Mouse (Mus musculus): ENCODE measurements at regions not wholly inside any gene's neighbourhood (a gene's known extent, or its start where the extent isn't known, plus 50 kb on each side); places are given as distances from the start of the nearest gene placed in this dataset.

GRCm38 (mm10) chr7:40362719-40363118, 535.4 kb upstream of the Vstm2b start:
- WGBS, result 2% methylated on average over 2 of the region's 2 CpGs
- Histone ChIP-seq H3K36me3 (ENCODE audit: control insufficient read depth, insufficient read depth, low read length) (no peaks in the 10 kb centered on the region), H3K4me2 (ENCODE audit: low read length) (no peak overlapping the region), H3K4me3 (ENCODE audit: low read depth, low read length) (no peak overlapping the region), H3K27ac (ENCODE audit: low read length) (no peak overlapping the region), H3K4me1 (ENCODE audit: control insufficient read depth, insufficient read depth, low read length) (no peaks in the 10 kb centered on the region), H3K27me3 (ENCODE audit: control insufficient read depth, insufficient read depth, low read depth, low read length) (no peaks in the 10 kb centered on the region), H3K9me3 (replicated peaks; ENCODE audit: control insufficient read depth, low read length, poor library complexity, severe bottlenecking) (no peaks in the 10 kb centered on the region), H3K9ac (ENCODE audit: low read depth, low read length) (no peak overlapping the region)
- no peak for ATAC-seq

GRCm38 (mm10) chr7:40372713-40373112, 525.4 kb upstream of the Vstm2b start:
- Histone ChIP-seq H3K27me3 (ENCODE audit: control insufficient read depth, insufficient read depth, low read depth, low read length) (no peaks in the 10 kb centered on the region), H3K9me3 (replicated peaks; ENCODE audit: control insufficient read depth, low read length, poor library complexity, severe bottlenecking) (no peaks in the 10 kb centered on the region), H3K4me3 (ENCODE audit: low read depth, low read length) (no peak overlapping the region), H3K4me1 (ENCODE audit: control insufficient read depth, insufficient read depth, low read length) (no peaks in the 10 kb centered on the region), H3K36me3 (ENCODE audit: control insufficient read depth, insufficient read depth, low read length) (no peaks in the 10 kb centered on the region), H3K9ac (ENCODE audit: low read depth, low read length) (no peak overlapping the region), H3K27ac (ENCODE audit: low read length) (no peak overlapping the region), H3K4me2 (ENCODE audit: low read length) (no peak overlapping the region)
- no peak for ATAC-seq
- 83% methylated on average over 2 of the region's 2 CpGs for WGBS

- H3K4me2 ChIP-seq (ENCODE audit: low read length), result no peak overlapping the region
- no peak for ATAC-seq
- H3K9ac ChIP-seq (ENCODE audit: low read depth, low read length), result no peak overlapping the region
- H3K4me1 ChIP-seq (ENCODE audit: control insufficient read depth, insufficient read depth, low read length), result no peaks in the 10 kb centered on the region
- 61% methylated on average over 1 of the region's 1 CpGs for WGBS
- H3K4me3 ChIP-seq (ENCODE audit: low read depth, low read length), result no peak overlapping the region
- no peak overlapping the region for H3K27ac ChIP-seq (ENCODE audit: low read length)
- no peaks in the 10 kb centered on the region for H3K9me3 ChIP-seq (replicated peaks; ENCODE audit: control insufficient read depth, low read length, poor library complexity, severe bottlenecking)
- H3K27me3 ChIP-seq (ENCODE audit: control insufficient read depth, insufficient read depth, low read depth, low read length), result no peaks in the 10 kb centered on the region
- no peaks in the 10 kb centered on the region for H3K36me3 ChIP-seq (ENCODE audit: control insufficient read depth, insufficient read depth, low read length)
These were observed 520.3 kb upstream of the Vstm2b start for GRCm38 (mm10) chr7:40377839-40378238.

GRCm38 (mm10) chr7:40381244-40381643, 516.9 kb upstream of the Vstm2b start:
- ATAC-seq, result no peak
- no peaks in the 10 kb centered on the region for H3K36me3 ChIP-seq (ENCODE audit: control insufficient read depth, insufficient read depth, low read length)
- no peak overlapping the region for H3K9ac ChIP-seq (ENCODE audit: low read depth, low read length)
- no peak overlapping the region for H3K4me3 ChIP-seq (ENCODE audit: low read depth, low read length)
- no peaks in the 10 kb centered on the region for H3K4me1 ChIP-seq (ENCODE audit: control insufficient read depth, insufficient read depth, low read length)
- H3K4me2 ChIP-seq (ENCODE audit: low read length), result no peak overlapping the region
- 89% methylated on average over 3 of the region's 3 CpGs for WGBS
- no peak overlapping the region for H3K27ac ChIP-seq (ENCODE audit: low read length)
- no peaks in the 10 kb centered on the region for H3K9me3 ChIP-seq (replicated peaks; ENCODE audit: control insufficient read depth, low read length, poor library complexity, severe bottlenecking)
- H3K27me3 ChIP-seq (ENCODE audit: control insufficient read depth, insufficient read depth, low read depth, low read length), result no peaks in the 10 kb centered on the region

- 91% methylated on average over 5 of the region's 5 CpGs for whole genome bisulfite sequencing
These were observed 510.0 kb upstream of the Vstm2b start for GRCm38 (mm10) chr7:40388152-40388551.

GRCm38 (mm10) chr7:40389795-40390194, 508.3 kb upstream of the Vstm2b start:
- no peak for ATAC-seq
- Histone ChIP-seq H3K4me1 (ENCODE audit: control insufficient read depth, insufficient read depth, low read length) (peaks cover 15% of the 10 kb centered on the region; the same call in 1 of the 2 replicates), H3K27me3 (ENCODE audit: control insufficient read depth, insufficient read depth, low read depth, low read length) (no peaks in the 10 kb centered on the region), H3K27ac (ENCODE audit: low read length) (no peak overlapping the region), H3K36me3 (ENCODE audit: control insufficient read depth, insufficient read depth, low read length) (no peaks in the 10 kb centered on the region), H3K4me3 (ENCODE audit: low read depth, low read length) (no peak overlapping the region), H3K4me2 (ENCODE audit: low read length) (no peak overlapping the region), H3K9ac (ENCODE audit: low read depth, low read length) (no peak overlapping the region), H3K9me3 (replicated peaks; ENCODE audit: control insufficient read depth, low read length, poor library complexity, severe bottlenecking) (no peaks in the 10 kb centered on the region)
- 33% methylated on average over 3 of the region's 3 CpGs for WGBS

More at GRCm38 (mm10) chr7:40388152-40388551, 510.0 kb upstream of the Vstm2b start:
- Histone ChIP-seq H3K27ac (ENCODE audit: low read length) (no peak overlapping the region), H3K4me3 (ENCODE audit: low read depth, low read length) (no peak overlapping the region), H3K9me3 (replicated peaks; ENCODE audit: control insufficient read depth, low read length, poor library complexity, severe bottlenecking) (no peaks in the 10 kb centered on the region), H3K4me2 (ENCODE audit: low read length) (no peak overlapping the region), H3K9ac (ENCODE audit: low read depth, low read length) (no peak overlapping the region), H3K27me3 (ENCODE audit: control insufficient read depth, insufficient read depth, low read depth, low read length) (no peaks in the 10 kb centered on the region), H3K4me1 (ENCODE audit: control insufficient read depth, insufficient read depth, low read length) (peaks cover 15% of the 10 kb centered on the region; the same call in 1 of the 2 replicates), H3K36me3 (ENCODE audit: control insufficient read depth, insufficient read depth, low read length) (no peaks in the 10 kb centered on the region)
- ATAC-seq, result no peak

- H3K9ac ChIP-seq (ENCODE audit: low read depth, low read length), result no peak overlapping the region
- 2% methylated on average over 3 of the region's 3 CpGs for WGBS
- peaks cover 15% of the 10 kb centered on the region; the same call in 1 of the 2 replicates for H3K4me1 ChIP-seq (ENCODE audit: control insufficient read depth, insufficient read depth, low read length)
- ATAC-seq, result peak; percentile 30; the same call in 1 of the 2 replicates
- no peaks in the 10 kb centered on the region for H3K36me3 ChIP-seq (ENCODE audit: control insufficient read depth, insufficient read depth, low read length)
- no peak overlapping the region for H3K27ac ChIP-seq (ENCODE audit: low read length)
- H3K27me3 ChIP-seq (ENCODE audit: control insufficient read depth, insufficient read depth, low read depth, low read length), result no peaks in the 10 kb centered on the region
- H3K9me3 ChIP-seq (replicated peaks; ENCODE audit: control insufficient read depth, low read length, poor library complexity, severe bottlenecking), result no peaks in the 10 kb centered on the region
- H3K4me2 ChIP-seq (ENCODE audit: low read length), result no peak overlapping the region
- H3K4me3 ChIP-seq (ENCODE audit: low read depth, low read length), result no peak overlapping the region
These were observed 507.2 kb upstream of the Vstm2b start for GRCm38 (mm10) chr7:40390927-40391326.

GRCm38 (mm10) chr7:40391626-40392025, 506.5 kb upstream of the Vstm2b start:
- Histone ChIP-seq H3K36me3 (ENCODE audit: control insufficient read depth, insufficient read depth, low read length) (no peaks in the 10 kb centered on the region), H3K4me1 (ENCODE audit: control insufficient read depth, insufficient read depth, low read length) (peaks cover 15% of the 10 kb centered on the region; the same call in 1 of the 2 replicates), H3K9ac (ENCODE audit: low read depth, low read length) (no peak overlapping the region), H3K4me3 (ENCODE audit: low read depth, low read length) (no peak overlapping the region), H3K4me2 (ENCODE audit: low read length) (no peak overlapping the region), H3K27ac (ENCODE audit: low read length) (no peak overlapping the region), H3K9me3 (replicated peaks; ENCODE audit: control insufficient read depth, low read length, poor library complexity, severe bottlenecking) (no peaks in the 10 kb centered on the region), H3K27me3 (ENCODE audit: control insufficient read depth, insufficient read depth, low read depth, low read length) (no peaks in the 10 kb centered on the region)
- peak; percentile 61; the same call in 1 of the 2 replicates for ATAC-seq
- WGBS, result 29% methylated on average over 3 of the region's 3 CpGs

- H3K27me3 ChIP-seq (ENCODE audit: control insufficient read depth, insufficient read depth, low read depth, low read length), result no peaks in the 10 kb centered on the region
- 6% methylated on average over 3 of the region's 3 CpGs for WGBS
- no peaks in the 10 kb centered on the region for H3K36me3 ChIP-seq (ENCODE audit: control insufficient read depth, insufficient read depth, low read length)
- H3K9me3 ChIP-seq (replicated peaks; ENCODE audit: control insufficient read depth, low read length, poor library complexity, severe bottlenecking), result no peaks in the 10 kb centered on the region
- ATAC-seq, result peak; percentile 89
- H3K4me2 ChIP-seq (ENCODE audit: low read length), result no peak overlapping the region
- H3K4me3 ChIP-seq (ENCODE audit: low read depth, low read length), result no peak overlapping the region
- 0 out of 2 replicates have a peak overlapping the region, but pooled peaks have one; percentile 24 for H3K27ac ChIP-seq (ENCODE audit: low read length)
- no peak overlapping the region for H3K9ac ChIP-seq (ENCODE audit: low read depth, low read length)
- H3K4me1 ChIP-seq (ENCODE audit: control insufficient read depth, insufficient read depth, low read length), result peaks cover 15% of the 10 kb centered on the region; the same call in 1 of the 2 replicates
These were observed 505.9 kb upstream of the Vstm2b start for GRCm38 (mm10) chr7:40392207-40392606.

Measured in midbrain, embryonic 16.5 days (tissue).